Mouse (Mus musculus): ENCODE results near the gene Zfp385c. TPM values are rescaled to one million over a fixed set of nuclear protein-coding genes. Genes with fewer than 3 reads are reported as not detected.
A peak's percentile ranks its signal among the peaks of the same experiment; 100 is the strongest.

The Zfp385c gene
- polyA plus RNA-seq, 1 experiment: 0.17 TPM

DNA sequence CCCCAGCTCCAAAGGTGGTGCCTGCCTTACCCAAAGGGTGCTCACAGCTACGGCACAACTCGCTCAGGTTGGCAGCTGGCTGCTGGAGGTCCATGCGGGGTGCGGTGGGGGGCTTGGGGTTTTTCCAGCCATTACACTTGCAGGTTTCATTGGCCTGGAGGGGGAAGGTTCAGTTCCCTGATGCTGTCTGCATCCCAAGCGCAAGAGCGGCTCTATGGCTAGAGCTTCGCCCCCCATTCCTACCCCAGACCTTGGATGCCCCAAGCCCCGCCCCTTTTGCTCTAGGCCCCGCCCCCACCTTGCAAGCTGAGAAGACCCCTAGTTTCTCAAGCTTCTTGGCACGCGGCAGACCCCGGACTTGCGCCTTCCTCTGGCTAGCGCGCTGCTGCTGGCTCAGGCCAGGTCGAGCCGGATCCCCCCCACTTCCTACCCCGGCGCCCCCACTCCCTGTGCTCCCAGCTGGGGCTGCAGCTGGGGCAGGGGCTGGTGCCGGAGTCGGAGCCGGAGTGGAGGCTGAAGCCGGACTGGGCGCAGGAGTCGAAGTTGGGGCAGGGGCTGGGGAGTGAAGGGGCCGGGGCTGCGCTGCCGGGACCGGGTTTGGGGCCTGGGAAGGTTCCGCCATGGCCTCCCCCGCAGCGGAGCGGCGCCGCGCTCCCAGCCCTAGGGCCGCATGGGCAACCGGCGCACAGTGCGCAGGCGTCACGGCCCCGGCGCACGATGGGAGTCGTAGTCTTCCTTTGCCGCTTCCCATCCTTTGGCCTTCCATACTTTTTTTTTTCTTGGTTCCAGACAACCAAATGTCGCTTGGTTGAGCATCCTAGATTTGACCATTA, 19.7 kb upstream of the Zfp385c start, which contains the start of gene Kat2a:
Gene Kat2a, minus strand, starts transcription at position 683 of the 833 bp plus-strand sequence.
- Histone ChIP-seq H3K4me3 (ENCODE audit: insufficient read depth, low read length) (peak within 1 kb of the TSS; percentile 85), H3K4me1 (ENCODE audit: control insufficient read depth, insufficient read depth, low read length) (peaks cover 5% of the 10 kb centered on the region; the same call in 1 of the 2 replicates), H3K27ac (ENCODE audit: insufficient read depth, low read length) (peak within 1 kb of the TSS; percentile 27; the same call in 1 of the 2 replicates)
- TF ChIP-seq POLR2A (IDR thresholded peaks at IDR 0.05; ENCODE audit: extremely low read depth, insufficient read depth, low read length) (peak; percentile 74), CTCF (IDR thresholded peaks at IDR 0.05; ENCODE audit: extremely low read depth, insufficient read depth, low read length) (no peak)

DNA sequence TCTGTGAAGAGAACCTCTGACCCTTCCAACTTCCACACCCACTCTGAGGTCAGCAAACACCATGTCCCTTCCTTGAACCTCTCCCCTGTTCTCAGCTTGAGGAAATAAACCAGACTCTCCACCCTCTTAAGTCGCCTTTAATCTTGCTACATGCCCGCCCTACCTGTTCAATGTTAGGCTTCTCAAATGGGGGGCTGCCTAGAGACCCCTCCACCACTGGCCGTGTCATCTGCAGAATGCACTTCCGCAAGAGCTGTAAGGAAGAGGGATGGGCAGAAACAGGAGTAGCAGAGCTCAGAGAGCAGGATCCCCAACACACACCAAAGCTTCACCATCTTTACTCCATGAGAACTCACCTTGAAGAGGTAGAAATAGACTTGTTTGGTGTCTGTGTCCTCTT, 18.7 kb upstream of the Zfp385c start:
- Histone ChIP-seq H3K4me3 (ENCODE audit: insufficient read depth, low read length) (peak overlapping the region; percentile 85; the same call in 1 of the 2 replicates), H3K4me1 (ENCODE audit: control insufficient read depth, insufficient read depth, low read length) (peaks cover 5% of the 10 kb centered on the region; the same call in 1 of the 2 replicates), H3K27ac (ENCODE audit: insufficient read depth, low read length) (no peak overlapping the region)
- TF ChIP-seq POLR2A (IDR thresholded peaks at IDR 0.05; ENCODE audit: extremely low read depth, insufficient read depth, low read length): no peak

- Histone ChIP-seq H3K4me1 (ENCODE audit: control insufficient read depth, insufficient read depth, low read length) (peaks cover 5% of the 10 kb centered on the region; the same call in 1 of the 2 replicates), H3K4me3 (ENCODE audit: insufficient read depth, low read length) (no peak overlapping the region), H3K27ac (ENCODE audit: insufficient read depth, low read length) (no peak overlapping the region)
- TF ChIP-seq POLR2A (IDR thresholded peaks at IDR 0.05; ENCODE audit: extremely low read depth, insufficient read depth, low read length): no peak
- TF ChIP-seq CTCF (IDR thresholded peaks at IDR 0.05; ENCODE audit: extremely low read depth, insufficient read depth, low read length): no peak
These were observed 18.3 kb upstream of the Zfp385c start for GRCm38 (mm10) chr11:100710528-100710927.

DNA sequence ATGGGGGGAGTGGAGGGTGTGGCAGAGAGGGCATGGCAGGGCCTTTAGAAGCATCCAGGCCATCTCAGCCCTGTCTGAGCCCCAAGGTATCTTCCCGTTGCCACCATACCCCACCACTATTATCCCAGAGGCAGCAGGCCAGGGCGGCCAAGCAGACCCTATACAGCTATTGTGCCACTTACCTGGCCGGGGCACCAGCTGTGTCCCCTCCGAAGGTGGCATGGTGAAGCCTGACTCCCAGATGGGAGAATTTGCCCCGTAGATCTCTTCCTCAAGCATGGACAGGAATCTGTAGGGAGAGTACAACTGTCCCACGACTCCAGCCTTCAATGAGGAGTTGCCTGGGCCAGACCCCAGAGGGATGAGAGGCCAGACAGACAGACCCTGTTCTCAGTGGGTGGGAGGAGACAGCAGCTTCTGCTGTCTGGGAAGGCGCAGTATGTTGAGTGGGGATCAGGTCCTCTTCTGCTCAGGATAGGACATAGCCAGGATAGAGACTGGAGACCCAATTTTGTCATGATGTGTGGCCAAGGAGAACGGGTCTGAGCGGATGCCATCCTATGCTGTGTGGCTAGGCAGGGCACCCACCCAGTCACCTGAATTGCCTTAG, 17.1 kb upstream of the Zfp385c start:
- H3K27ac ChIP-seq (ENCODE audit: insufficient read depth, low read length): no peak overlapping the region
- H3K4me3 ChIP-seq (ENCODE audit: insufficient read depth, low read length): no peak overlapping the region
- peaks cover 5% of the 10 kb centered on the region; the same call in 1 of the 2 replicates for H3K4me1 ChIP-seq (ENCODE audit: control insufficient read depth, insufficient read depth, low read length)
- TF ChIP-seq CTCF (IDR thresholded peaks at IDR 0.05; ENCODE audit: extremely low read depth, insufficient read depth, low read length): no peak
- no peak for TF ChIP-seq POLR2A (IDR thresholded peaks at IDR 0.05; ENCODE audit: extremely low read depth, insufficient read depth, low read length)

DNA sequence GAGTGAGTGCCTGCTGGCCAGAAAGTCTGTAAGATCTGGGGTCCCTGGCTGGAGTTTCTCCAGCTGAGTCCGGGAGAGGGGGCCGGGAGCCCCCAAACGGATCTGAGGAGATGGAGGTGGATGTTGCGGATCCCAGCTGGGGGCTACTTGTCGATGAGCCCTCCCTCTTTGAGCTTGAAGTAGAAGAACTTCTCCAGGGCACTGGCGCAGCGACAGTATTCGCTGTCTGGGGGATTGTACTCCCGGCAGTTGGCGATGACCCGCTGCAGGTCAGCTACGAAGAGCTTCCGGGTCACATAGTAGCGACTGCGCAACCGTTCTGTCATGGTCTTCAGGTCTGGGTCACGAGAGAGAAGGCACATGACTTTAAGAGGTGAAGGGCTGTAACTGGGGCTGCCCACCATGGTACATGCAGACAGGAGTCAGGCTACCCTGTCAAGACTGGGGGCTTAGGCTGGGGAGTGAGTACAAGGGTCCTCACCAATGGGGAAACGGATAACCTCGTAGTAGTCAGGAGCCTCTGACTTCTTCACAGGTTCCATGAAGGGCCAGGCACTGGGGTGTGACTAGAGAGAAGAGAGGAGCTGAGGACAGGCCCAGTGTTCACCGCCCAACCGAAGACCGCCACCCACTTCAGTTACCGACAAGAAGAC, 13.0 kb upstream of the Zfp385c start:
- no peak overlapping the region for H3K4me3 ChIP-seq (ENCODE audit: insufficient read depth, low read length)
- no peaks in the 10 kb centered on the region for H3K4me1 ChIP-seq (ENCODE audit: control insufficient read depth, insufficient read depth, low read length)
- H3K27ac ChIP-seq (ENCODE audit: insufficient read depth, low read length): no peak overlapping the region
- TF ChIP-seq POLR2A (IDR thresholded peaks at IDR 0.05; ENCODE audit: extremely low read depth, insufficient read depth, low read length) (no peak), CTCF (IDR thresholded peaks at IDR 0.05; ENCODE audit: extremely low read depth, insufficient read depth, low read length) (no peak)

GRCm38 (mm10) chr11:100703851-100704531, 11.7 kb upstream of the Zfp385c start, which contains the start of gene Dhx58:
TSS of gene Dhx58 (minus strand) at chr11:100704271.
- no peak for TF ChIP-seq CTCF (IDR thresholded peaks at IDR 0.05; ENCODE audit: extremely low read depth, insufficient read depth, low read length)
- TF ChIP-seq POLR2A (IDR thresholded peaks at IDR 0.05; ENCODE audit: extremely low read depth, insufficient read depth, low read length): no peak
- no peaks in the 10 kb centered on the region for H3K4me1 ChIP-seq (ENCODE audit: control insufficient read depth, insufficient read depth, low read length)
- no peak within 1 kb of the TSS for H3K27ac ChIP-seq (ENCODE audit: insufficient read depth, low read length)
- H3K4me3 ChIP-seq (ENCODE audit: insufficient read depth, low read length): no peak within 1 kb of the TSS

GRCm38 (mm10) chr11:100703366-100703765, 11.1 kb upstream of the Zfp385c start:
- TF ChIP-seq CTCF (IDR thresholded peaks at IDR 0.05; ENCODE audit: extremely low read depth, insufficient read depth, low read length): no peak
- TF ChIP-seq POLR2A (IDR thresholded peaks at IDR 0.05; ENCODE audit: extremely low read depth, insufficient read depth, low read length): no peak
- no peak overlapping the region for H3K4me3 ChIP-seq (ENCODE audit: insufficient read depth, low read length)
- H3K27ac ChIP-seq (ENCODE audit: insufficient read depth, low read length): no peak overlapping the region
- H3K4me1 ChIP-seq (ENCODE audit: control insufficient read depth, insufficient read depth, low read length): no peaks in the 10 kb centered on the region

DNA sequence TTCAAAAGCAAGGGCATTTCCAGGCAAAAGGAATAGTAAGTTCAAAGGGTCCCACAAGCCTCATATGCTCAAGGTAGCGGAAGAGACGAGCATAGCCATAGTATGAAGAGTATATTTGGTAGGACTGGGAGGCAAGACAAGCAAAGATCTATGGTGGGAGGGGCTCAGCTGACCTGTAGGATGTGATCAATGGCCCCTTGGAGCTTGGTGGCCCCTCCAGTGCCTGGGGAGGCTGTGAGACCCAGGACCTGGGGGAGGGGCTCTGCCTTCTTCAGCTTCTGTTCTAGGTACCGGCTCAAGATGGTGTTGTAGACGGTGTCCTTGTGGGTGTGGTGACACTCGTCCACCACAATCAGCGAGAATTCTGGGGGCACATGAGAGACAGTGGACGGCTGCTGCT, 10.7 kb upstream of the Zfp385c start:
- H3K4me1 ChIP-seq (ENCODE audit: control insufficient read depth, insufficient read depth, low read length): no peaks in the 10 kb centered on the region
- TF ChIP-seq CTCF (IDR thresholded peaks at IDR 0.05; ENCODE audit: extremely low read depth, insufficient read depth, low read length) (no peak), POLR2A (IDR thresholded peaks at IDR 0.05; ENCODE audit: extremely low read depth, insufficient read depth, low read length) (no peak)
- no peak overlapping the region for H3K27ac ChIP-seq (ENCODE audit: insufficient read depth, low read length)
- no peak overlapping the region for H3K4me3 ChIP-seq (ENCODE audit: insufficient read depth, low read length)

Measured in cortical plate, adult 2 months (tissue).